Mouse (Mus musculus): ENCODE measurements at regions not wholly inside any gene's neighbourhood (a gene's known extent, or its start where the extent isn't known, plus 50 kb on each side); places are given as distances from the start of the nearest gene placed in this dataset.

- TF ChIP-seq CTCF (IDR thresholded peaks at IDR 0.05; ENCODE audit: low read depth) (no peak), EP300 (optimal IDR thresholded peaks at IDR 0.05) (no peak)
Observed at GRCm38 (mm10) chr2:179333587-179333986, 108.6 kb upstream of the Cdh4 start.
